In genomic region chr19:32710288-32710687, GRCm38 (mm10) we compare ENCODE assay signal across 9 mouse cellular contexts. TPM values are rescaled to one million over a fixed set of nuclear protein-coding genes. Genes with fewer than 3 reads are reported as not detected.
DNase-seq lines count a peak whose midpoint lies in the region; ATAC-seq and TF ChIP-seq lines count a peak whose summit lies in the region.
"Had no signal": no experiment of that assay in that cellular context is flagged by ENCODE, and none has a peak within 500 bp of the region (broad histone marks: within the 10 kb centered on the region; RNA-seq: fewer than 3 reads in every experiment).

No protein-coding gene starts in this region.

- peak overlapping the region; percentile 79; the same call in 1 of the 2 replicates for H3K4me2 ChIP-seq in neural tube, embryonic 13.5 days

- no peaks in the 10 kb centered on the region for H3K9me3 ChIP-seq in neural tube, embryonic 13.5 days

- no peaks in the 10 kb centered on the region for H3K27me3 ChIP-seq in neural tube, embryonic 13.5 days

- intact Hi-C loops in gastrocnemius, adult 2 months (cut with DNase I), result loop anchor here (5.0 kb wide), 1 partner anchor 247 kb away; no protein-coding TSS in a partner anchor

- H3K4me1 ChIP-seq in neural tube, embryonic 13.5 days (replicated peaks), result peaks cover 18% of the 10 kb centered on the region

- no peak for DNase-seq in gastrocnemius, adult 2 months
- no peak for DNase-seq in gastrocnemius, adult 18-20 months (ENCODE audit: low spot score)
- peak; percentile 43 for DNase-seq in lung, postnatal 36 days
- DNase-seq in lung, adult 18-20 months, result no peak
- peak; percentile 37 for DNase-seq in c-Kit-positive CD71-positive TER-119-negative erythroid progenitor cells, embryonic 14.5 days (ENCODE audit: low read depth)

- ATAC-seq in neural tube, embryonic 13.5 days (ENCODE audit: low read depth), result no peak
- ATAC-seq in activated CD4-positive, CD25-positive, alpha-beta regulatory T cell, adult 4 months, result no peak
- ATAC-seq in cerebellum, adult (ENCODE audit: insufficient number of reproducible peaks, low FRiP score, low TSS enrichment), result no peak

- H3K36me3 ChIP-seq in neural tube, embryonic 13.5 days, result peaks cover 15% of the 10 kb centered on the region

- TF ChIP-seq CTCF in gastrocnemius, adult 2 months (IDR thresholded peaks at IDR 0.05), result peak; percentile 47

- no peak overlapping the region for H3K9ac ChIP-seq in neural tube, embryonic 13.5 days

- H3K27ac ChIP-seq in gastrocnemius, adult 2 months, result no peak overlapping the region
- H3K27ac ChIP-seq in neural tube, embryonic 13.5 days (replicated peaks), result no peak overlapping the region
- H3K27ac ChIP-seq: macrophage had no signal

- no peak overlapping the region for H3K4me3 ChIP-seq in gastrocnemius, adult 2 months
- no peak overlapping the region for H3K4me3 ChIP-seq in neural tube, embryonic 13.5 days

- 73% methylated on average over 3 of the region's 3 CpGs for WGBS in neural tube, embryonic 13.5 days

RNA-seq across cellular contexts. Expression of gene Atad1, which starts 29.3 kb away (rescaled TPM):
- 10 to 100 TPM; 55.3 to 71.6 TPM for total RNA-seq in gastrocnemius, adult 2 months (2021)
- 10 to 100 TPM; 54.6 to 58.7 TPM for total RNA-seq in gastrocnemius, adult 18-20 months (2021)
- 113 and 117 TPM in 2 replicates for polyA plus RNA-seq in neural tube, embryonic 13.5 days (2015; fragmentation: Nextera tagmentation; extraction: Ambion mirVana)
- polyA plus RNA-seq in activated CD4-positive, CD25-positive, alpha-beta regulatory T cell, adult 4 months (2017; shearing (Covaris generic)), result 100 to 1,000 TPM in 1 of 2 experiments, 10 to 100 TPM in 1; 86.2 to 108 TPM

RNA-seq across cellular contexts. Expression of gene Pten, which starts 47.0 kb away (rescaled TPM):
- 10 to 100 TPM; 35.2 to 36.9 TPM for total RNA-seq in gastrocnemius, adult 2 months (2021)
- total RNA-seq in gastrocnemius, adult 18-20 months (2021), result 10 to 100 TPM; 28.4 to 32.2 TPM
- 10.0 and 11.5 TPM in 2 replicates for polyA plus RNA-seq in neural tube, embryonic 13.5 days (2015; fragmentation: Nextera tagmentation; extraction: Ambion mirVana)
- 10 to 100 TPM; 14.2 to 15.3 TPM for polyA plus RNA-seq in activated CD4-positive, CD25-positive, alpha-beta regulatory T cell, adult 4 months (2017; shearing (Covaris generic))

Comparison
In these comparisons a context has a peak if more than half of its experiments do, and no peak if none do; other contexts are left out.
1. DNase-seq: peak in lung, postnatal 36 days (single experiment) and c-Kit-positive CD71-positive TER-119-negative erythroid progenitor cells, embryonic 14.5 days (single experiment); none in gastrocnemius, adult 2 months (single experiment), gastrocnemius, adult 18-20 months (single experiment) and lung, adult 18-20 months (0 of 2).